12 mouse cellular contexts compared by ENCODE assay signal in the genomic region with DNA sequence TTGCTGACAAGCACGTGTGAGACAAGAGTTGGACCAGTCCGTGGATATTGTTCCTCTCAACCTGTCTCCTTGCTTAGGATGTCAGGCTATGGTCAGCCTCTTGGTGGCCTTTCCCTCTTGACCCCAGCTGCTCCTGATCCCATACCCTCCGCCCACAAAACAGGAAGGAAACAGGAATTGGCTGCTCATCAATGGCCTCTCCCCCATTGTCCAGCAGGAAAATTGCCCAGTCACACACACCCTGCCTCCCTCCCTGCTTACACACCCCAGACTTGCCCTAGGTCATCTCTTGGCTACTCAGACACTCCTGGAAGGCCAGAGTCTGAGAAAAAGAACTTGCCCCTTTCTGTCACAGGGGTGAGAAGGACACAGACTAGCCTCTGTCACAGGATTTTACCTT. TPM values are rescaled to one million over a fixed set of nuclear protein-coding genes. Genes with fewer than 3 reads are reported as not detected.
A peak's percentile ranks its signal among the peaks of the same experiment; 100 is the strongest.
DNase-seq lines count a peak whose midpoint lies in the region; ATAC-seq and TF ChIP-seq lines count a peak whose summit lies in the region.
"Had no signal": no experiment of that assay in that cellular context is flagged by ENCODE, and none has a peak within 500 bp of the region (broad histone marks: within the 10 kb centered on the region; RNA-seq: fewer than 3 reads in every experiment).

No protein-coding gene starts in this region.

- H3K9ac ChIP-seq in forebrain, postnatal 0 days: no peak overlapping the region
- H3K9ac ChIP-seq: liver, embryonic 15.5 days had no signal

- peak overlapping the region; percentile 65 for H3K27ac ChIP-seq in forebrain, embryonic 10.5 days
- no peak overlapping the region for H3K27ac ChIP-seq in forebrain, postnatal 0 days (ENCODE audit: low read depth, low read length)
- H3K27ac ChIP-seq in left cerebral cortex, adult 2 months: no peak overlapping the region
- H3K27ac ChIP-seq: liver, embryonic 15.5 days had no signal

- intact Hi-C loops in left cerebral cortex, postnatal 25 days (cut with DNase I): no loop called here
- intact Hi-C loops in left cerebral cortex, adult 2 months (cut with DNase I): no loop called here

- no peak overlapping the region for H3K4me2 ChIP-seq in forebrain, postnatal 0 days (ENCODE audit: low read depth)
- H3K4me2 ChIP-seq: liver, embryonic 15.5 days had no signal

- peaks cover 58% of the 10 kb centered on the region for H3K4me1 ChIP-seq in forebrain, embryonic 10.5 days
- no peaks in the 10 kb centered on the region for H3K4me1 ChIP-seq in forebrain, postnatal 0 days (ENCODE audit: insufficient read depth)
- H3K4me1 ChIP-seq: liver, embryonic 15.5 days had no signal

- no peaks in the 10 kb centered on the region for H3K36me3 ChIP-seq in forebrain, embryonic 10.5 days (replicated peaks)
- no peaks in the 10 kb centered on the region for H3K36me3 ChIP-seq in forebrain, postnatal 0 days (ENCODE audit: insufficient read depth)
- H3K36me3 ChIP-seq: liver, embryonic 15.5 days had no signal

- 79% methylated on average over 3 of the region's 3 CpGs for WGBS in forebrain, embryonic 10.5 days
- 80% methylated on average over 3 of the region's 3 CpGs for WGBS in forebrain, postnatal 0 days

- H3K9me3 ChIP-seq in forebrain, embryonic 10.5 days: no peaks in the 10 kb centered on the region
- H3K9me3 ChIP-seq in forebrain, postnatal 0 days (ENCODE audit: low read length): no peaks in the 10 kb centered on the region
- H3K9me3 ChIP-seq: liver, embryonic 15.5 days had no signal

- no peak for TF ChIP-seq CTCF in forebrain, postnatal 0 days (IDR thresholded peaks at IDR 0.05; ENCODE audit: low read depth)
- TF ChIP-seq CTCF in left cerebral cortex, adult 2 months (IDR thresholded peaks at IDR 0.05): no peak

- H3K27me3 ChIP-seq in forebrain, embryonic 10.5 days (ENCODE audit: poor library complexity, severe bottlenecking): no peaks in the 10 kb centered on the region
- no peaks in the 10 kb centered on the region for H3K27me3 ChIP-seq in forebrain, postnatal 0 days (ENCODE audit: insufficient read depth, low read length)
- H3K27me3 ChIP-seq: liver, embryonic 15.5 days had no signal

- ATAC-seq in forebrain, postnatal 0 days: no peak
- ATAC-seq: hindbrain, embryonic 16.5 days had no signal

- DNase-seq in forebrain, embryonic 10.5 days (ENCODE audit: extremely low spot score, low spot score): no peak
- DNase-seq in forebrain, postnatal 0 days: no peak
- peak; percentile 51 for DNase-seq in 3T3-L1 (ENCODE audit: low read depth, low spot score)
- peak; percentile 25 for DNase-seq in gastrocnemius, postnatal 25 days
- peak; percentile 46 to 70 for DNase-seq in kidney, postnatal 25 days
- DNase-seq in left cerebral cortex, postnatal 25 days (ENCODE audit: low spot score in 2 of 2): no peak
- no peak for DNase-seq in layer of hippocampus, adult 18-20 months (ENCODE audit: low spot score in 2 of 2)
- DNase-seq in left cerebral cortex, adult 2 months (ENCODE audit: extremely low spot score in 1 of 2, low spot score in 2 of 2): no peak
- DNase-seq: B cell, adult 2 months; cerebellum, postnatal 10 days had no signal

- no peak overlapping the region for H3K4me3 ChIP-seq in forebrain, embryonic 10.5 days
- no peak overlapping the region for H3K4me3 ChIP-seq in forebrain, postnatal 0 days (ENCODE audit: low read depth, low read length)
- no peak overlapping the region for H3K4me3 ChIP-seq in left cerebral cortex, adult 2 months
- H3K4me3 ChIP-seq: liver, embryonic 15.5 days had no signal

RNA-seq across cellular contexts. Expression of a gene that starts 22.2 kb away (rescaled TPM):
- polyA plus RNA-seq in forebrain, embryonic 10.5 days (2016; fragmentation: Nextera tagmentation; extraction: Ambion mirVana): 50.5 and 52.0 TPM in 2 replicates
- 217 and 275 TPM in 2 replicates for total RNA-seq in forebrain, postnatal 0 days (2014; rRNA removed)
- polyA plus RNA-seq in forebrain, postnatal 0 days (2015; fragmentation: Nextera tagmentation; extraction: Ambion mirVana): 202 and 214 TPM in 2 replicates
- 1 to 10 TPM; 4.8 to 5.3 TPM for total RNA-seq in gastrocnemius, postnatal 25 days (2021)
- 10 to 100 TPM; 24.3 to 24.5 TPM for total RNA-seq in left cerebral cortex, postnatal 25 days (2021)
- total RNA-seq in layer of hippocampus, adult 18-20 months (2021): 10 to 100 TPM; 15.7 to 17.0 TPM
- 10 to 100 TPM; 17.2 to 19.8 TPM for total RNA-seq in left cerebral cortex, adult 2 months (2021)

Comparison
In these comparisons a context has a peak if more than half of its experiments do, and no peak if none do; other contexts are left out.
1. DNase-seq: peak in 3T3-L1 (single experiment), gastrocnemius, postnatal 25 days (single experiment) and kidney, postnatal 25 days (2 of 2); none in forebrain, embryonic 10.5 days (single experiment), forebrain, postnatal 0 days (single experiment), left cerebral cortex, postnatal 25 days (0 of 2), layer of hippocampus, adult 18-20 months (0 of 2) and left cerebral cortex, adult 2 months (0 of 2).